Mouse (Mus musculus) c-Kit-positive CD71-negative TER-119-negative erythroid progenitor cells, embryonic 14.5 days (primary cell): ENCODE data around the gene Fbxl17.

Source experiments
- DNase-seq: peaks from one replicate; pipeline ENCODE4 v3.0.0-alpha.2; 2013; ENCODE audit warnings: low read depth

The Fbxl17 gene

GRCm38 (mm10) chr17:63166692-63167091 is 333.1 kb downstream of the Fbxl17 start:
- DNase-seq: no peak

- no peak for DNase-seq
Measured at GRCm38 (mm10) chr17:63165847-63166246, 334.0 kb downstream of the Fbxl17 start.

- DNase-seq: no peak
Measured at GRCm38 (mm10) chr17:63164289-63164688, 335.5 kb downstream of the Fbxl17 start.

GRCm38 (mm10) chr17:63161953-63162352 is 337.9 kb downstream of the Fbxl17 start:
- DNase-seq: no peak

GRCm38 (mm10) chr17:63159196-63159595 is 340.6 kb downstream of the Fbxl17 start:
- no peak for DNase-seq

- no peak for DNase-seq
Measured at GRCm38 (mm10) chr17:63158436-63158835, 341.4 kb downstream of the Fbxl17 start.

- DNase-seq: no peak
Measured at GRCm38 (mm10) chr17:63157906-63158305, 341.9 kb downstream of the Fbxl17 start.

GRCm38 (mm10) chr17:63157019-63157418 is 342.8 kb downstream of the Fbxl17 start:
- no peak for DNase-seq

GRCm38 (mm10) chr17:63146514-63146913 is 353.3 kb downstream of the Fbxl17 start:
- DNase-seq: no peak

- DNase-seq: no peak
Measured at GRCm38 (mm10) chr17:63145751-63146491, 353.9 kb downstream of the Fbxl17 start.

- DNase-seq: no peak
Measured at GRCm38 (mm10) chr17:63145311-63145741, 354.5 kb downstream of the Fbxl17 start.

- no peak for DNase-seq
Measured at GRCm38 (mm10) chr17:63143825-63144224, 356.0 kb downstream of the Fbxl17 start.

GRCm38 (mm10) chr17:63134805-63135204 is 365.0 kb downstream of the Fbxl17 start:
- DNase-seq: no peak

GRCm38 (mm10) chr17:63122427-63122826 is 377.4 kb downstream of the Fbxl17 start:
- no peak for DNase-seq

GRCm38 (mm10) chr17:63119701-63120100 is 380.1 kb downstream of the Fbxl17 start:
- DNase-seq: no peak

- no peak for DNase-seq
Measured at GRCm38 (mm10) chr17:63119077-63119476, 380.7 kb downstream of the Fbxl17 start.

GRCm38 (mm10) chr17:63117130-63117529 is 382.7 kb downstream of the Fbxl17 start:
- no peak for DNase-seq

GRCm38 (mm10) chr17:63114399-63115085 is 385.3 kb downstream of the Fbxl17 start:
- no peak for DNase-seq

- DNase-seq: no peak
Measured at GRCm38 (mm10) chr17:63112826-63113225, 387.0 kb downstream of the Fbxl17 start.

GRCm38 (mm10) chr17:63110994-63111393 is 388.8 kb downstream of the Fbxl17 start:
- DNase-seq: no peak

- no peak for DNase-seq
Measured at GRCm38 (mm10) chr17:63110211-63110755, 389.5 kb downstream of the Fbxl17 start.

- DNase-seq: no peak
Measured at GRCm38 (mm10) chr17:63108035-63108434, 391.8 kb downstream of the Fbxl17 start.

GRCm38 (mm10) chr17:63107515-63107914 is 392.3 kb downstream of the Fbxl17 start:
- DNase-seq: no peak
